16 mouse cellular contexts compared by ENCODE assay signal in genomic region chr6:5775461-5775860, GRCm38 (mm10). TPM values are rescaled to one million over a fixed set of nuclear protein-coding genes. Genes with fewer than 3 reads are reported as not detected.
A peak's percentile ranks its signal among the peaks of the same experiment; 100 is the strongest.
DNase-seq lines count a peak whose midpoint lies in the region; ATAC-seq lines count a peak whose summit lies in the region.
"Had no signal": no experiment of that assay in that cellular context is flagged by ENCODE, and none has a peak within 500 bp of the region (broad histone marks: within the 10 kb centered on the region; RNA-seq: fewer than 3 reads in every experiment).

No protein-coding gene starts in this region.

- no peak overlapping the region for H3K4me3 ChIP-seq in hindbrain, embryonic 15.5 days
- H3K4me3 ChIP-seq in hindbrain, embryonic 12.5 days, result no peak overlapping the region
- H3K4me3 ChIP-seq: limb, embryonic 15.5 days; neural tube, embryonic 13.5 days had no signal

- no peak overlapping the region for H3K4me2 ChIP-seq in hindbrain, embryonic 15.5 days
- H3K4me2 ChIP-seq in hindbrain, embryonic 12.5 days (replicated peaks), result no peak overlapping the region
- H3K4me2 ChIP-seq: limb, embryonic 15.5 days; neural tube, embryonic 13.5 days had no signal

- no peaks in the 10 kb centered on the region for H3K27me3 ChIP-seq in hindbrain, embryonic 15.5 days
- no peaks in the 10 kb centered on the region for H3K27me3 ChIP-seq in hindbrain, embryonic 12.5 days
- H3K27me3 ChIP-seq: limb, embryonic 15.5 days; neural tube, embryonic 13.5 days had no signal

- H3K36me3 ChIP-seq in hindbrain, embryonic 15.5 days, result no peaks in the 10 kb centered on the region
- no peaks in the 10 kb centered on the region for H3K36me3 ChIP-seq in hindbrain, embryonic 12.5 days
- H3K36me3 ChIP-seq: limb, embryonic 15.5 days; neural tube, embryonic 13.5 days had no signal

- ATAC-seq in hindbrain, embryonic 15.5 days (ENCODE audit: low FRiP score, low read depth), result peak; percentile 74; the same call in 1 of the 2 replicates
- ATAC-seq in hindbrain, embryonic 12.5 days (ENCODE audit: low FRiP score), result no peak
- ATAC-seq: CD4-positive, CD25-positive, alpha-beta regulatory T cell, adult 4 months; intestine, embryonic 16.5 days; midbrain, embryonic 16.5 days had no signal

- WGBS in hindbrain, embryonic 15.5 days, result 47% methylated on average over 3 of the region's 3 CpGs
- 62% methylated on average over 3 of the region's 3 CpGs for WGBS in hindbrain, embryonic 12.5 days

- no peak overlapping the region for H3K9ac ChIP-seq in hindbrain, embryonic 15.5 days
- no peak overlapping the region for H3K9ac ChIP-seq in hindbrain, embryonic 12.5 days
- H3K9ac ChIP-seq: limb, embryonic 15.5 days; neural tube, embryonic 13.5 days had no signal

- DNase-seq in brain, adult 2 months (ENCODE audit: low read depth, low spot score), result peak; percentile 57
- peak; percentile 21 for DNase-seq in cerebellum, adult 11 months
- peak; percentile 35 to 37 for DNase-seq in cerebellum, postnatal 36 days
- DNase-seq in thymus, postnatal 0 days (ENCODE audit: low spot score), result no peak
- no peak for DNase-seq in lung, postnatal 14 days
- DNase-seq: heart, postnatal 14 days; kidney, postnatal 25 days; lung, adult 2 months; thymus, adult 2 months had no signal

- H3K27ac ChIP-seq in hindbrain, embryonic 15.5 days (replicated peaks), result no peak overlapping the region
- H3K27ac ChIP-seq in hindbrain, embryonic 12.5 days, result no peak overlapping the region
- H3K27ac ChIP-seq: limb, embryonic 15.5 days; neural tube, embryonic 13.5 days had no signal

- H3K4me1 ChIP-seq in hindbrain, embryonic 15.5 days (replicated peaks), result no peaks in the 10 kb centered on the region
- H3K4me1 ChIP-seq in hindbrain, embryonic 12.5 days, result no peaks in the 10 kb centered on the region
- H3K4me1 ChIP-seq: limb, embryonic 15.5 days; neural tube, embryonic 13.5 days had no signal

- no peaks in the 10 kb centered on the region for H3K9me3 ChIP-seq in hindbrain, embryonic 15.5 days
- H3K9me3 ChIP-seq in hindbrain, embryonic 12.5 days (replicated peaks), result no peaks in the 10 kb centered on the region
- H3K9me3 ChIP-seq: limb, embryonic 15.5 days; neural tube, embryonic 13.5 days had no signal

RNA-seq across cellular contexts. Expression of gene Dync1i1, which starts 50.0 kb away (rescaled TPM):
- 29.5 and 29.7 TPM in 2 replicates for polyA plus RNA-seq in hindbrain, embryonic 15.5 days (2015; fragmentation: Nextera tagmentation; extraction: Ambion mirVana)
- 4.5 and 7.2 TPM in 2 replicates for polyA plus RNA-seq in hindbrain, embryonic 12.5 days (2016; fragmentation: Nextera tagmentation; extraction: Ambion mirVana)
- 1.9 and 2.0 TPM in 2 replicates for polyA plus RNA-seq in thymus, postnatal 0 days (2015; fragmentation: Nextera tagmentation; extraction: Ambion mirVana)
- polyA plus RNA-seq: CD4-positive, CD25-positive, alpha-beta regulatory T cell, adult 4 months had no signal

Comparison
In these comparisons a context has a peak if more than half of its experiments do, and no peak if none do; other contexts are left out.
1. DNase-seq: peak in brain, adult 2 months (single experiment), cerebellum, adult 11 months (single experiment) and cerebellum, postnatal 36 days (2 of 2); none in thymus, postnatal 0 days (single experiment) and lung, postnatal 14 days (single experiment).